Mouse (Mus musculus): ENCODE measurements around the gene Slc1a1. TPM values are rescaled to one million over a fixed set of nuclear protein-coding genes. Genes with fewer than 3 reads are reported as not detected.

Slc1a1 gene
- 18.9 and 21.5 TPM in 2 replicates for polyA plus RNA-seq (2021; fragmentation: Nextera tagmentation)
- long read RNA-seq, experiment 1, transcript Slc1a1-201 (12 exons, 3,800 nt) = major isoform, 185 of 221 reads
- long read RNA-seq, experiment 1, partial matches to known transcripts = 25 of 221 reads
- long read RNA-seq, experiment 1, other reads (novel, unspliced or antisense) = 5 of 221 reads
- long read RNA-seq, experiment 2, transcript Slc1a1-201 (12 exons, 3,800 nt) = major isoform, 26 of 41 reads
- long read RNA-seq, experiment 2, partial matches to known transcripts = 4 of 41 reads
- long read RNA-seq, experiment 2, other reads (novel, unspliced or antisense) = 11 of 41 reads

GRCm38 (mm10) chr19:28834798-28835499 is at the start of gene Slc1a1:
Gene Slc1a1, plus strand, starts transcription at chr19:28835049.

Other genes starting within 250 kb of the Slc1a1 start
- 1.1 and 1.2 TPM in 2 replicates for gene Glis3, start 155.0 kb upstream of the Slc1a1 start, polyA plus RNA-seq (2021; fragmentation: Nextera tagmentation)
- 7.4 and 42.0 TPM in 2 replicates for gene Plpp6, start 128.9 kb downstream of the Slc1a1 start, polyA plus RNA-seq (2021; fragmentation: Nextera tagmentation)
- 5.9 and 9.1 TPM in 2 replicates for gene 4430402I18Rik, start 132.8 kb downstream of the Slc1a1 start, polyA plus RNA-seq (2021; fragmentation: Nextera tagmentation)
- gene Cdc37l1, start 155.3 kb downstream of the Slc1a1 start, polyA plus RNA-seq (2021; fragmentation: Nextera tagmentation) = 31.1 and 34.4 TPM in 2 replicates
- 53.1 and 59.5 TPM in 2 replicates for gene Ak3, start 212.9 kb downstream of the Slc1a1 start, polyA plus RNA-seq (2021; fragmentation: Nextera tagmentation)

All from left cerebral cortex, adult 6 months (tissue).